Mouse (Mus musculus) splenic B cell, adult 2 months (primary cell): ENCODE results near the gene Snd1.

Source experiments
- DNase-seq: peaks from one replicate; pipeline ENCODE4 v3.0.0-alpha.2; 2011; ENCODE audit warnings: low read depth, low spot score
- H3K27me3 ChIP-seq: 2 replicates; pipeline ENCODE4 v1.6.1; 2012; ENCODE audit warnings: mild to moderate bottlenecking, low read length, moderate library complexity, mixed read lengths; ENCODE audit not compliant: control insufficient read depth, poor library complexity, insufficient read depth, severe bottlenecking
- H3K36me3 ChIP-seq: 2 replicates; pipeline ENCODE4 v1.6.1; 2012; ENCODE audit warnings: mild to moderate bottlenecking, low read length, moderate library complexity, mixed read lengths; ENCODE audit not compliant: control insufficient read depth, poor library complexity, insufficient read depth, severe bottlenecking

Snd1 gene

GRCm38 (mm10) chr6:28825894-28826293, 351.0 kb downstream of the Snd1 start:
- no peaks in the 10 kb centered on the region for H3K27me3 ChIP-seq
- DNase-seq, result no peak
- no peaks in the 10 kb centered on the region for H3K36me3 ChIP-seq

GRCm38 (mm10) chr6:28826689-28827389, 351.9 kb downstream of the Snd1 start:
- H3K36me3 ChIP-seq, result no peaks in the 10 kb centered on the region
- DNase-seq, result no peak
- H3K27me3 ChIP-seq, result no peaks in the 10 kb centered on the region

DNA sequence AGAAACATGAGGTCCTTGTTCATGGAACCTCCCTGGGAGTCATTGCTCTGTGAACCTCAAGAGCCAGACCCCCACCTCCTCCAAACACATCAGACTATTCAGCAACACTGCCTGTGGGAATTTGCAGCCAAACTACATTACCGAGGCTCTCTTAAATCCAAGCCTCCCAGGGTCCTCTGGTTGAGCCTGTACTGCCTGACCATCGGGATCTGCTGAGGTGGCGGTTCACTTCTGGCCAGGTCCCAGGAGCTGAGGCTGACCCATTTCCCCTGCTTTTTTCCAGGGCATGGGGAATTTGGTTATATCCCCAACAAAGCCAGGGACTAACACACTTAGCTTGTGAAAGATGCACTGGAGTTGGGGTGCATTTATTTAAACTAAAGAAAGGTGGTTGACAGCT, 352.6 kb downstream of the Snd1 start:
- DNase-seq, result no peak
- H3K36me3 ChIP-seq, result no peaks in the 10 kb centered on the region

GRCm38 (mm10) chr6:28828593-28828992, 353.7 kb downstream of the Snd1 start:
- H3K36me3 ChIP-seq, result no peaks in the 10 kb centered on the region
- DNase-seq, result no peak

More for the DNA sequence above, 352.6 kb downstream of the Snd1 start:
- H3K27me3 ChIP-seq, result no peaks in the 10 kb centered on the region

GRCm38 (mm10) chr6:28830306-28830705, 355.4 kb downstream of the Snd1 start:
- H3K27me3 ChIP-seq, result no peaks in the 10 kb centered on the region; the same call in 1 of the 2 replicates
- no peak for DNase-seq
- H3K36me3 ChIP-seq, result no peaks in the 10 kb centered on the region

More at GRCm38 (mm10) chr6:28828593-28828992, 353.7 kb downstream of the Snd1 start:
- H3K27me3 ChIP-seq, result no peaks in the 10 kb centered on the region; the same call in 1 of the 2 replicates

- Histone ChIP-seq H3K36me3 (no peaks in the 10 kb centered on the region), H3K27me3 (no peaks in the 10 kb centered on the region; the same call in 1 of the 2 replicates)
- no peak for DNase-seq
Measured at GRCm38 (mm10) chr6:28831011-28831853, 356.3 kb downstream of the Snd1 start, which contains the start of gene Lrrc4. Gene Lrrc4 (minus strand): TSS chr6:28831747.

GRCm38 (mm10) chr6:28831854-28832750, 357.2 kb downstream of the Snd1 start:
- peak; percentile 6 for DNase-seq
- H3K36me3 ChIP-seq, result no peaks in the 10 kb centered on the region
- no peaks in the 10 kb centered on the region; the same call in 1 of the 2 replicates for H3K27me3 ChIP-seq

- Histone ChIP-seq H3K27me3 (no peaks in the 10 kb centered on the region; the same call in 1 of the 2 replicates), H3K36me3 (no peaks in the 10 kb centered on the region)
- DNase-seq, result peak; percentile 16
Measured at GRCm38 (mm10) chr6:28832751-28833291, 357.9 kb downstream of the Snd1 start.

DNA sequence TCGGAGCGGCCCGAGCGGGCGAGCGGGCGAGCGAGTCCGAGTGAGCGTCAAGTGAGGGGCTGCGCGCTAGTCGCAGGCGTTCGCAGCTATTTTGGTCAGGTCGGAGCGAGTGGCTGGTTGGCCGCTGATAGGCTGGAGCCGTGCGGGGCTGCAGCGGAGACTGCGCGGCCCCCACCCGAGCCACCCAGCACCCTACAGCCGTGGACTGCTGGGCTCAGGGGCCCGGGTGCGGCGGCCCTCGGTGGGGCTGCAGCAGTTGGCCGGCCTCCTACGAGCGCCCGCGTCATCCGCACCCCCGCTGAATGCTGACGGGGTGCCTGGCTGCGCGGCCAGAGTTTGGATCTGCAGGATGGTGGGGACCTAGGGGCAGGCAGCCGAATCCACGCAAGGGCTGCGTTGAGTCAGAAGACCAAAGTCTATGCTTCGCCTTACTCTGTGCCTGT, 358.5 kb downstream of the Snd1 start:
- Histone ChIP-seq H3K27me3 (no peaks in the 10 kb centered on the region; the same call in 1 of the 2 replicates), H3K36me3 (no peaks in the 10 kb centered on the region)
- DNase-seq, result peak; percentile 4

DNA sequence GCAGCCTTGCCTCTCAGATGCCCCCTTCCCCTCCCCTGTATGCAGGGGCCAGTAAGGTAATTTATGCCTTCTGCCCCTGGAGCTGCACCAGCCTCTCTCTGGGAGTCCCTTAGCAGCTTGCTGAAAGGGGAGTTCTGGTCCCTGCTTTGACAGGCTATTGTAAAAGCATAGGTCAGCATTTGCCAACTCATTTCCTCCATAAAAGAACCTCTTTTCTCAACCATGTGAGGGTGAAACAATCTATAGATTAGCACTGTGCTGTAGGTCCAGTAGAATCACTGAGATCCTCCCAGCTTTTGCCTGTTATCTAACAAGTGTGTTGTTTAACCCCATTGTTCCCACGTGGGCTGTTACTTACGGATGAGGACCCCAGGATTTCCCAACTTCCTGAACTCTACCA, 359.1 kb downstream of the Snd1 start:
- Histone ChIP-seq H3K36me3 (no peaks in the 10 kb centered on the region), H3K27me3 (no peaks in the 10 kb centered on the region; the same call in 1 of the 2 replicates)
- no peak for DNase-seq

GRCm38 (mm10) chr6:28836600-28836999, 361.7 kb downstream of the Snd1 start:
- no peaks in the 10 kb centered on the region; the same call in 1 of the 2 replicates for H3K27me3 ChIP-seq
- H3K36me3 ChIP-seq, result no peaks in the 10 kb centered on the region
- no peak for DNase-seq

DNA sequence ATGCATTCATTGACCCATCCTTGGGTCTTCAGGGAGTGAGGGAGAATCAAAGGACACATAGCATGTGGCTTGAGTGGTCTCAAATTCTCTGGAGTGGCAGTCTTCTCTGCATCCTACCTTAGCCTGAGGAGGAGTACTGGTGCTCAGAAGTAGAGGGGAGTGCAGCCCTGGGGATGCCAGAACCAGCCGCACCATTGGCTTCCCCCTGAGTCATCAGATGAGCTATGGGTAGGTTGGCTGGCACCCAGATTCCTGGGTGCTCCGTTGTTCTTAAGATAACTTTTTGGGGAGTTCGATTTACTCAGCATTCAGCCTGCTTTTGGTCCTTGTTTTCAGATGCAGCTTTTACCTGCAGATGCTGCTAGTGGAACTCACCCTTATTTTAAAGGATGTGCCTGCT, 366.6 kb downstream of the Snd1 start:
- no peaks in the 10 kb centered on the region for H3K36me3 ChIP-seq
- no peak for DNase-seq

DNA sequence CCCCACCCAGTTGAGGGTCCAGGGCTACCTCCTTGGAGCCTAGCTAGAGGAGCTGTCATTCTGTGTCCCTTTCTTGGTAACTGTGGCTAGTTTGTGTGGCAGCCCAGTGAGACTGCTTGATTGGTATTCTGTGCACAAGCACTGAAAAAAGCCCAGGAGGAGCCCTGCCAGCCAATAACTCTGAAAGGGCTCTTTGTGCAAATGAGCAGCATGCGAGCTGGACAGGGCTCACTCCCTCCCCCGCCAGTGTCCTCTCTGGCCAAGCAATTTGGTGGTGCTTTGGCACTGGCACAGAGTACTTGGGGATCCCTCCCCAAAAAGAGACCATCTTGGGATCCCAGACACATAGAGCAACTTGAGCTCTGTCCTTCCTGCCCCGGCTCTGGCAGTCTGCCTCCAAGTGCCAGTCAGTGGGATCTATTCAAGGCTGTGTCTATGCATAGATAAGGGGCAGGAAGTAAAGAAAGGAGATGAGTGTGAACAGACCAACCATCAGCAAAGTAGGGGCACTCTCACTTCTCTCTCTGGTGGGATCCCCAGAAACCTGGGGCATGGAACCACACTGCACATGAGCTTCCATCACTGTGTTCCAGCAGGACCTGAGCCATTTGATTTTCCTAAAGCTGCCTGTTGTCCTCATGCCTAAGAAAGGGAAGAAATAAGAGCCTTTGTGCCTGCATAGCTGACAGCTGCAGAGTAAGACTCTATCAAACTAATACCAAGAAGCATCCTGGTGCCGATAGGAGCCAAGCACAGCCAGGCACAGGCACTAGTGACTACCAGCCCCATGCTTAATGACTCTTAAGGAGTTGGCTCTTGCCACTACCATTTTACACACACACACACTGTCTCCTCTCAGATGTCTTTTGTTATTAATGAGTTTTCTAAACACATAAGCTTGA, 367.7 kb downstream of the Snd1 start:
- Histone ChIP-seq H3K27me3 (no peaks in the 10 kb centered on the region), H3K36me3 (no peaks in the 10 kb centered on the region)
- DNase-seq, result no peak

More for the DNA sequence above, 366.6 kb downstream of the Snd1 start:
- H3K27me3 ChIP-seq, result no peaks in the 10 kb centered on the region
